Mouse (Mus musculus) T-helper 1 cell (primary cell): Measurements from ENCODE around the gene Palm2.

ENCODE experiments used
- in situ Hi-C: fragments of 300-600 bp; cut with MboI, MseI; formaldehyde crosslinking; loops from one replicate; pipeline ENCODE4 v1.15.1; 2025; ENCODE audit warnings: high pct_unique_total_duplicates

Palm2 gene

GRCm38 (mm10) chr4:57568268-57569068 is 134.4 kb downstream of the Palm2 start:
- in situ Hi-C loops: no loop called here

GRCm38 (mm10) chr4:57569069-57569355 is 135.0 kb downstream of the Palm2 start:
- in situ Hi-C loops: no loop called here

GRCm38 (mm10) chr4:57569711-57570110 is 135.7 kb downstream of the Palm2 start:
- in situ Hi-C loops: no loop called here

- in situ Hi-C loops: no loop called here
Observed at GRCm38 (mm10) chr4:57570229-57570628, 136.2 kb downstream of the Palm2 start.

- in situ Hi-C loops: no loop called here
Observed at GRCm38 (mm10) chr4:57574181-57574580, 140.1 kb downstream of the Palm2 start.

- in situ Hi-C loops: no loop called here
Observed at GRCm38 (mm10) chr4:57574646-57575045, 140.6 kb downstream of the Palm2 start.

GRCm38 (mm10) chr4:57575686-57576085 is 141.6 kb downstream of the Palm2 start:
- in situ Hi-C loops: no loop called here

GRCm38 (mm10) chr4:57576095-57576494 is 142.0 kb downstream of the Palm2 start:
- in situ Hi-C loops: no loop called here

- in situ Hi-C loops: no loop called here
Observed at GRCm38 (mm10) chr4:57579683-57580082, 145.6 kb downstream of the Palm2 start.

- in situ Hi-C loops: no loop called here
Observed at GRCm38 (mm10) chr4:57585281-57585800, 151.3 kb downstream of the Palm2 start.

- in situ Hi-C loops: no loop called here
Observed at GRCm38 (mm10) chr4:57586933-57587658, 153.0 kb downstream of the Palm2 start.

GRCm38 (mm10) chr4:57588356-57588755 is 154.3 kb downstream of the Palm2 start:
- in situ Hi-C loops: no loop called here

- in situ Hi-C loops: no loop called here
Observed at GRCm38 (mm10) chr4:57592751-57593150, 158.7 kb downstream of the Palm2 start.

GRCm38 (mm10) chr4:57599946-57600345 is 165.9 kb downstream of the Palm2 start:
- in situ Hi-C loops: no loop called here

- in situ Hi-C loops: no loop called here
Observed at GRCm38 (mm10) chr4:57600685-57601457, 166.8 kb downstream of the Palm2 start.

GRCm38 (mm10) chr4:57601458-57601835 is 167.4 kb downstream of the Palm2 start:
- in situ Hi-C loops: no loop called here

- in situ Hi-C loops: no loop called here
Observed at GRCm38 (mm10) chr4:57601903-57602617, 168.0 kb downstream of the Palm2 start.

- in situ Hi-C loops: no loop called here
Observed at GRCm38 (mm10) chr4:57606258-57606657, 172.2 kb downstream of the Palm2 start.

- in situ Hi-C loops: no loop called here
Observed at GRCm38 (mm10) chr4:57607247-57607942, 173.3 kb downstream of the Palm2 start.

- in situ Hi-C loops: no loop called here
Observed at GRCm38 (mm10) chr4:57611303-57612077, 177.4 kb downstream of the Palm2 start.
